Mouse (Mus musculus): ENCODE results near the gene G430095P16Rik. TPM values are rescaled to one million over a fixed set of nuclear protein-coding genes. Genes with fewer than 3 reads are reported as not detected.

The G430095P16Rik gene
- polyA plus RNA-seq, 1 experiment: 9.4 TPM

GRCm38 (mm10) chr8:84743517-84744420 is 21.0 kb downstream of the G430095P16Rik start:
- TF ChIP-seq CEBPB (IDR thresholded peaks at IDR 0.05; ENCODE audit: insufficient read depth, poor library complexity, severe bottlenecking): no peak
- TF ChIP-seq POLR2AphosphoS2 (IDR thresholded peaks at IDR 0.05; ENCODE audit: insufficient read length, low read depth): no peak
- no peak for TF ChIP-seq SRF (IDR thresholded peaks at IDR 0.05; ENCODE audit: control insufficient read depth, insufficient read length, low read depth)
- TF ChIP-seq MYOG (IDR thresholded peaks at IDR 0.05; ENCODE audit: control insufficient read depth in 1 of 3, insufficient read depth in 1 of 3, insufficient read length in 2 of 3, low read depth in 2 of 3): peak in 1 of 3 experiments; percentile 20
- TF ChIP-seq MYOD1 (IDR thresholded peaks at IDR 0.05; ENCODE audit: control insufficient read depth in 1 of 3, insufficient read length in 2 of 3, low read depth in 2 of 3): no peak
- no peak for TF ChIP-seq E2F4 (IDR thresholded peaks at IDR 0.05; ENCODE audit: insufficient read depth)
- no peak for TF ChIP-seq USF1 (IDR thresholded peaks at IDR 0.05; ENCODE audit: low read depth)
- Histone ChIP-seq H3K4me2 (ENCODE audit: low read depth) (peak overlapping the region; percentile 81), H3K36me3 (ENCODE audit: control insufficient read depth, insufficient read depth) (no peaks in the 10 kb centered on the region), H3K79me2 (ENCODE audit: control insufficient read depth, insufficient read depth) (peaks cover 22% of the 10 kb centered on the region), H3K27me3 (ENCODE audit: control insufficient read depth, insufficient read depth, insufficient read length) (no peaks in the 10 kb centered on the region), H3K4me3 (peak overlapping the region; percentile 15), H3ac (ENCODE audit: control insufficient read depth, insufficient read length) (no peak overlapping the region)

GRCm38 (mm10) chr8:84745032-84745925 is 22.5 kb downstream of the G430095P16Rik start:
- Histone ChIP-seq H3K79me2 (ENCODE audit: control insufficient read depth, insufficient read depth) (peaks cover 27% of the 10 kb centered on the region), H3K36me3 (ENCODE audit: control insufficient read depth, insufficient read depth) (no peaks in the 10 kb centered on the region), H3K4me2 (ENCODE audit: low read depth) (peak overlapping the region; percentile 81), H3K4me3 (no peak overlapping the region), H3ac (ENCODE audit: control insufficient read depth, insufficient read length) (no peak overlapping the region), H3K27me3 (ENCODE audit: control insufficient read depth, insufficient read depth, insufficient read length) (no peaks in the 10 kb centered on the region)
- TF ChIP-seq MYOD1 (IDR thresholded peaks at IDR 0.05; ENCODE audit: control insufficient read depth in 1 of 3, insufficient read length in 2 of 3, low read depth in 2 of 3): peak in 2 of 3 experiments; percentile 14 to 15
- TF ChIP-seq MAX (IDR thresholded peaks at IDR 0.05; ENCODE audit: low read depth): no peak
- peak; percentile 14 for TF ChIP-seq USF1 (IDR thresholded peaks at IDR 0.05; ENCODE audit: low read depth)
- TF ChIP-seq SRF (IDR thresholded peaks at IDR 0.05; ENCODE audit: control insufficient read depth, insufficient read length, low read depth): no peak
- peak in 1 of 3 experiments; percentile 46 for TF ChIP-seq MYOG (IDR thresholded peaks at IDR 0.05; ENCODE audit: control insufficient read depth in 1 of 3, insufficient read depth in 1 of 3, insufficient read length in 2 of 3, low read depth in 2 of 3)
- no peak for TF ChIP-seq E2F4 (IDR thresholded peaks at IDR 0.05; ENCODE audit: insufficient read depth)

- no peaks in the 10 kb centered on the region for H3K36me3 ChIP-seq (ENCODE audit: control insufficient read depth, insufficient read depth)
- H3K4me3 ChIP-seq: no peak overlapping the region
- H3K79me2 ChIP-seq (ENCODE audit: control insufficient read depth, insufficient read depth): peaks cover 36% of the 10 kb centered on the region
- TF ChIP-seq POLR2A (IDR thresholded peaks at IDR 0.05; ENCODE audit: insufficient read length, low read depth) (no peak), E2F4 (IDR thresholded peaks at IDR 0.05; ENCODE audit: insufficient read depth) (no peak), CEBPB (IDR thresholded peaks at IDR 0.05; ENCODE audit: insufficient read depth, poor library complexity, severe bottlenecking) (no peak), TCF12 (IDR thresholded peaks at IDR 0.05; ENCODE audit: insufficient read depth, poor library complexity, severe bottlenecking) (no peak), TCF3 (IDR thresholded peaks at IDR 0.05; ENCODE audit: insufficient read length, low read depth) (no peak), MAX (IDR thresholded peaks at IDR 0.05; ENCODE audit: low read depth) (no peak), REST (IDR thresholded peaks at IDR 0.05; ENCODE audit: insufficient read depth, insufficient read length) (no peak), POLR2AphosphoS2 (IDR thresholded peaks at IDR 0.05; ENCODE audit: insufficient read length, low read depth) (no peak), USF1 (IDR thresholded peaks at IDR 0.05; ENCODE audit: low read depth) (no peak), MYOG (IDR thresholded peaks at IDR 0.05; ENCODE audit: control insufficient read depth in 1 of 3, insufficient read depth in 1 of 3, insufficient read length in 2 of 3, low read depth in 2 of 3) (no peak), SRF (IDR thresholded peaks at IDR 0.05; ENCODE audit: control insufficient read depth, insufficient read length, low read depth) (no peak)
- peak overlapping the region; percentile 68 for H3K4me2 ChIP-seq (ENCODE audit: low read depth)
- no peaks in the 10 kb centered on the region for H3K27me3 ChIP-seq (ENCODE audit: control insufficient read depth, insufficient read depth, insufficient read length)
- no peak overlapping the region for H3ac ChIP-seq (ENCODE audit: control insufficient read depth, insufficient read length)
Observed at GRCm38 (mm10) chr8:84749519-84749918, 26.7 kb downstream of the G430095P16Rik start.

- H3K79me2 ChIP-seq (ENCODE audit: control insufficient read depth, insufficient read depth): peaks cover 40% of the 10 kb centered on the region
- H3K4me3 ChIP-seq: no peak overlapping the region
- no peak overlapping the region for H3K4me2 ChIP-seq (ENCODE audit: low read depth)
- TF ChIP-seq MYOD1 (IDR thresholded peaks at IDR 0.05; ENCODE audit: control insufficient read depth in 1 of 3, insufficient read length in 2 of 3, low read depth in 2 of 3): peak in 2 of 3 experiments; percentile 45 to 55
- no peak for TF ChIP-seq MYOG (IDR thresholded peaks at IDR 0.05; ENCODE audit: control insufficient read depth in 1 of 3, insufficient read depth in 1 of 3, insufficient read length in 2 of 3, low read depth in 2 of 3)
- no peak for TF ChIP-seq MAX (IDR thresholded peaks at IDR 0.05; ENCODE audit: low read depth)
- TF ChIP-seq E2F4 (IDR thresholded peaks at IDR 0.05; ENCODE audit: insufficient read depth): no peak
- no peak overlapping the region for H3ac ChIP-seq (ENCODE audit: control insufficient read depth, insufficient read length)
- H3K36me3 ChIP-seq (ENCODE audit: control insufficient read depth, insufficient read depth): peaks cover 8% of the 10 kb centered on the region
- H3K27me3 ChIP-seq (ENCODE audit: control insufficient read depth, insufficient read depth, insufficient read length): no peaks in the 10 kb centered on the region
Observed at GRCm38 (mm10) chr8:84752734-84753582, 30.2 kb downstream of the G430095P16Rik start.

All from myocyte (in vitro differentiated cells).